Mouse (Mus musculus) left cerebral cortex, postnatal 10 days (tissue): ENCODE measurements around the gene Zdhhc7. TPM values are rescaled to one million over a fixed set of nuclear protein-coding genes. Genes with fewer than 3 reads are reported as not detected.

ENCODE experiments used
- DNase-seq, 2 experiments: peaks; one replicate each; pipeline ENCODE4 v3.0.0; 2021 to 2022; ENCODE audit warnings: low spot score in 2 of 2, mixed read lengths in 1 of 2; ENCODE audit errors: extremely low spot score in 1 of 2
- intact Hi-C: fragments of 180-260 bp; cut with DNase I; formaldehyde crosslinking; loops from one replicate; pipeline ENCODE4 v1.15.1; 2025
- total RNA-seq, 2 experiments: library from RNA; stranded (reverse); gene quantifications; 2 replicates each; pipeline ENCODE4 v1.2.3; 2021

Gene Zdhhc7
- total RNA-seq, 2 experiments from 2014 or later = 32.4 to 36.1 TPM

DNA sequence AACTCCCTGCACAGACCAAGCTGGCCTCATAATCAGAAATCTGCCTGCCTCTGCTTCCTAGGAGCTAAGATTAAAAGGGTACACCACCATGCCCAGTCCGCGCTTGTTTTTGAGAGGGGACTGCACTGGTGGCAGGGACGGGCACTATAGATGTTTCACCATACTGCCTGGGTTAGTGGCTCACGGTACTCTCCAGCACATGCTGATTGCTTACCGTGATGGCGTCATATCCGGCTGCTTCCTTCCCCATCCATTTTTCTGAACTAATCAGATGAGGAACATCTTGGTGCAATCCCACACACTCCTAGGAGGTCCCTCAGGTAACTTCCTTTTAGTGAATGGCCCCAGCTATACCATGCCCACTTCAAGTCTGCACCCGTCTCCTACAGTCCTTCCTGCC lies 56.4 kb downstream of the Zdhhc7 start:
- intact Hi-C loops = no loop called here
- no peak for DNase-seq

- DNase-seq = no peak
- intact Hi-C loops = no loop called here
Observed at GRCm38 (mm10) chr8:120042542-120043312, 58.6 kb downstream of the Zdhhc7 start.

DNA sequence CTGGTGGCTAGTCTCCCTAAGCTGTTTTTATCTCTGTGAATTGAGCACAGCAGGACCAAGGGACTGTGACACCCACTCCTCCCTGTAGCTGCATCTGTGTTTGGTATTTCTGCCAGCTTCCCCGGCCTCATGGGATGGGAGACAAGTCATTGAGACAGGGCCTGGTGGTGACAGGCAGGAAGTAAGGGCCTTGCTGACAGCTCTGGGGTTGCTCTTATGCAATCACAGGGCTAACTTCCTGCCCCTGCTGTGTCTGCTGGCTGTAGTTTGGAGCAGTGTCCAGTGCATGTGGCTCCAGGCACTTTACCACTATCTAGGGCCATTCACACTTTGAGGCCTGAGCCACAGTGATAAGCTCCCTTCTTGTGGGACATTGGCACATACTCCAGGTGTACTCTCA lies 60.4 kb downstream of the Zdhhc7 start:
- DNase-seq = peak in 1 of 2 experiments; percentile 67
- intact Hi-C loops = no loop called here

GRCm38 (mm10) chr8:120039313-120039919 lies 61.9 kb downstream of the Zdhhc7 start:
- intact Hi-C loops = no loop called here
- no peak for DNase-seq

GRCm38 (mm10) chr8:120038741-120039140 lies 62.5 kb downstream of the Zdhhc7 start:
- no peak for DNase-seq
- intact Hi-C loops = no loop called here

GRCm38 (mm10) chr8:120037611-120038010 lies 63.7 kb downstream of the Zdhhc7 start:
- no peak for DNase-seq
- intact Hi-C loops = no loop called here

DNA sequence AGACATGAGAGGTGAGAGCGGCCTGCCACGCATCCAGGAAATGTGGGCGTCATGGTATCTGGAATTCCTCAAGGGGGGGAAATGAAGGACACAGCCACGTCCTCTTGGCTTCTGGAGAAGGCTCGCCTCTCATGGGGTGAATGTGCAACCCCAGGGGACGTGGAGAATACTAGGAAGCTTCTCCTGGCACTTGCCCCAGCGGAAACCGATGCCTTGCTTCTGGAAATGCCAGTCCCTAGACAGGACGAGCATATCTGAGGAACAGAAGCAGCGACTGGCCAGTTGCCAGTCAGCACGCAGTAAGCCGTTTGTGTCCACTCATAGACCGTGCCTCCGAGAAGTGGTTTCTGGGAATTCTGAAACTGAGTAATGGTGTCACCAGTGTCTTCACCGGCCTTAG lies 64.1 kb downstream of the Zdhhc7 start:
- intact Hi-C loops = no loop called here

GRCm38 (mm10) chr8:120036578-120036977 lies 64.7 kb downstream of the Zdhhc7 start:
- intact Hi-C loops = no loop called here
- DNase-seq = no peak

More for the DNA sequence above, 64.1 kb downstream of the Zdhhc7 start:
- no peak for DNase-seq

GRCm38 (mm10) chr8:120036111-120036510 lies 65.2 kb downstream of the Zdhhc7 start:
- no peak for DNase-seq
- intact Hi-C loops = no loop called here

GRCm38 (mm10) chr8:120034471-120034870 lies 66.8 kb downstream of the Zdhhc7 start:
- DNase-seq = no peak
- intact Hi-C loops = no loop called here

DNA sequence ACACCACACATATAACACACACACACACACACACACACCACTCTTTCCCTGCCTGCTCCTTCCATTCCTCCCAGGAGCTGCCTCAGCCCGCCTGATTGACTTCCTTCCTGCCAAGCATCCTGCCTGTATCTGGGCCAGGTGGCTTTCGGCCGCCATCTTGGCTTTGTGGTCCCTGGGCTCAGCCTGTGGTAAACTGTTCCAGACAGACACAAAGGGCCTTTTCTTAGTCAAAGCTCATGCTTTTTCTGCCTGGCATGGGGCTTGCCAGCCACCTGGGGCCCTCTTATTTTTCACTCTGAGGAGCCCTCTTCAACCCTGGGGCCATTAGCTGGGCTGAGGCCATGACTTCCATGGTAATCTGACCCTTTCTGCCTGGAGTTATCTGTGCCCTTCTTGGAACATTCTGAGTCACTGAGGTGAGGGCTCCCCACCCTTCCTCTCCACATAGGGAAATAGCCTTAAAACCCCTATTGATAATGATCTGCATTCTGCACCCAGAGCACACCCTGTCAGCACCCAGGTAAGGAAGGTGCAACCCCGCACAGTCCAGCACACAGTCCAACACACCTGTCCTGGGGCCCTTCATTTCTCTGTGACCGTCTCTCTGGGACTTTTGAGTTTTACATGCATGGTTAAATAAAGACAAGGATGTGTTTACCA lies 68.6 kb downstream of the Zdhhc7 start:
- no peak for DNase-seq
- intact Hi-C loops = no loop called here

Other genes with a start within 250 kb of the Zdhhc7 start
- gene Klhl36, start 239.2 kb downstream of the Zdhhc7 start, total RNA-seq = 1 to 10 TPM; 7.3 to 8.2 TPM
- gene Usp10, start 191.1 kb downstream of the Zdhhc7 start, total RNA-seq = 100 to 1,000 TPM in 1 of 2 experiments, 10 to 100 TPM in 1; 94.5 to 114 TPM
- gene Gm20388, start 190.6 kb downstream of the Zdhhc7 start, total RNA-seq = 1 to 10 TPM; 4.4 to 9.0 TPM
- 1 to 10 TPM; 2.0 to 2.5 TPM for gene Crispld2, start 109.0 kb downstream of the Zdhhc7 start, total RNA-seq
- 100 to 1,000 TPM; 105 TPM for gene 6430548M08Rik, start 12.7 kb upstream of the Zdhhc7 start, total RNA-seq
- gene Fam92b, start 76.0 kb upstream of the Zdhhc7 start, total RNA-seq = under 1 TPM; 0.39 to 0.61 TPM
- gene Gse1, start 127.0 kb upstream of the Zdhhc7 start, total RNA-seq = 10 to 100 TPM; 41.7 to 45.3 TPM